Mouse (Mus musculus): ENCODE measurements around the gene Higd1c.

DNA sequence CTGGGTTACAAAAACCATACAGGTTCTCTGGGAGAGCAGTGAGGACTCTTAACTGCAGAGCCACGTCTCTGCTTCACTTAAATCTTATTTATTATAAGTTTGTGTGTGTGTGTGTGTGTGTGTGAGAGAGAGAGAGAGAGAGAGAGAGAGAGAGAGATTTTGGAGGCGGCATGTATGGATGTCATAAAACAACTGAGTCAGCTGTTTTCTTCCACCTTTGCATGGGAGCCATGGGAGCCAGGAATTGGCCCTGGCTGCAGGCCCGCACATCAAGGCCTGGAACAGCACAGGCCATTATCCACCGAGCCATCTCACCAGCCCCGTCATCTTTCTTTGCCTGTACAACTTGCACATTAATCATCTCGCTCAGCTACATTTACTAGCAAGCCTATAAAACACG is 2.8 kb downstream of the Higd1c start:
- no peak for TF ChIP-seq POLR2A (IDR thresholded peaks at IDR 0.05; ENCODE audit: borderline replicate concordance, insufficient read depth, low read length)
- no peak for TF ChIP-seq CTCF (IDR thresholded peaks at IDR 0.05; ENCODE audit: borderline replicate concordance, insufficient read depth, low read depth, low read length)

Data from cerebellum, adult 2 months (tissue).